Mouse (Mus musculus) brain, embryonic 14.5 days (tissue): ENCODE results near the gene Qk. TPM values are rescaled to one million over a fixed set of nuclear protein-coding genes. Genes with fewer than 3 reads are reported as not detected.

Experiments
- DNase-seq: peaks from one replicate; pipeline ENCODE4 v3.0.0-alpha.2; 2011; ENCODE audit warnings: low read depth
- CTCF ChIP-seq: fragments of 200-500 bp; IDR thresholded peaks from 2 replicates; pipeline ENCODE4 v1.5.1; 2012; ENCODE audit warnings: inconsistent platforms, mild to moderate bottlenecking, moderate library complexity, borderline replicate concordance; ENCODE audit not compliant: insufficient read depth, insufficient read length; ENCODE audit errors: extremely low read depth
- POLR2A ChIP-seq: fragments of 200-500 bp; IDR thresholded peaks from 2 replicates; pipeline ENCODE4 v1.6.1; 2012; ENCODE audit warnings: mild to moderate bottlenecking, inconsistent platforms, borderline replicate concordance; ENCODE audit not compliant: poor library complexity, insufficient read depth, insufficient read length, severe bottlenecking; ENCODE audit errors: extremely low read depth
- polyA plus RNA-seq: library from polyadenylated mRNA; depleted of rRNA; stranded (reverse); fragments of >200 nt; gene quantifications from 2 replicates; pipeline ENCODE4 v1.2.3, GENCODE M21; 2012

Qk gene
- polyA plus RNA-seq, 1 experiment, result 234 TPM

DNA sequence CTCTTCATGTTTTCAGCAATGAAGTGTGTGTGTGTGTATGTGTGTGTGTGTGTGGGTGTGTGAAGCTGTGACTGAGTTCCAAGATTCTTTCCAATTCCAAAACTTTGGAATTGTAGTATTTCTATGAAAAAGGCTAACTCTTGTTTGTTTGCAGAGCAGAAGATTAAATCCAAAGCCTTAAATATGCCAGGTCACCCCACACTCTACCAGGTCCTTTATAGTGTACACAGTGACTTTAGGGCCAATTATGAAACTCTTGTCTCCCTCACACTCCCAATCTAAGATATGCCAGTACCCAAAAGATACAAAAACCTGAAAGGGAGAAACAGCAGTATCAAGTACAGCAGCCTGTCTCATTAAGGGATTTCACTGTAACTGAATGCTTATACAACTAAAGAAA lies 15.7 kb downstream of the Qk start:
- TF ChIP-seq POLR2A (no peak), CTCF (no peak)
- DNase-seq, result no peak

- DNase-seq, result no peak
- TF ChIP-seq CTCF, result no peak
- TF ChIP-seq POLR2A, result no peak
Observed at GRCm38 (mm10) chr17:10300968-10301795, 18.5 kb downstream of the Qk start.

- no peak for DNase-seq
- TF ChIP-seq POLR2A, result no peak
- TF ChIP-seq CTCF, result no peak
Observed at GRCm38 (mm10) chr17:10299396-10299795, 20.3 kb downstream of the Qk start.

- TF ChIP-seq POLR2A (no peak), CTCF (no peak)
- DNase-seq, result no peak
Observed at GRCm38 (mm10) chr17:10292520-10292919, 27.1 kb downstream of the Qk start.

DNA sequence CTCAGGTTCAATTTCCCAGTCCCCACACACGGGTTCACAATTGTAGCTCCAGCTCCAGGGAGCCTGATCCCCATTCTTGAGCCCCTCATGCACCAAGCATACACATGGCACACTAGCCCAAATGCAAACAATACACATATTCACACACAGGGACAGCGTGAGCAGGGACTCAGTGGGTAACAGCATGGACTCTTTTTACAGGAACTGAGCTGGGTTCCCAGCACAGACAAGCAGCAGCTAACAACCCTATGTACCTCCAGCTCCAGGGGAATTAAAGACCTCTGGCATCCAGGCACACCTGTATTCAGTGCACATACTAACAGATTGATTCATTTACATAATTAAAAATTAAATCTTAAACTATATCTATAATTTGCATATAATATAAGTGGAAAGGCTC lies 34.9 kb downstream of the Qk start:
- TF ChIP-seq CTCF, result no peak
- TF ChIP-seq POLR2A, result no peak
- DNase-seq, result no peak

- no peak for DNase-seq
- no peak for TF ChIP-seq CTCF
- TF ChIP-seq POLR2A, result no peak
Observed at GRCm38 (mm10) chr17:10279532-10279931, 40.1 kb downstream of the Qk start.

GRCm38 (mm10) chr17:10269518-10269917 lies 50.1 kb downstream of the Qk start:
- peak; percentile 47 for DNase-seq
- no peak for TF ChIP-seq CTCF
- no peak for TF ChIP-seq POLR2A

- no peak for TF ChIP-seq CTCF
- no peak for TF ChIP-seq POLR2A
Observed at GRCm38 (mm10) chr17:10268468-10268867, 51.2 kb downstream of the Qk start.

DNA sequence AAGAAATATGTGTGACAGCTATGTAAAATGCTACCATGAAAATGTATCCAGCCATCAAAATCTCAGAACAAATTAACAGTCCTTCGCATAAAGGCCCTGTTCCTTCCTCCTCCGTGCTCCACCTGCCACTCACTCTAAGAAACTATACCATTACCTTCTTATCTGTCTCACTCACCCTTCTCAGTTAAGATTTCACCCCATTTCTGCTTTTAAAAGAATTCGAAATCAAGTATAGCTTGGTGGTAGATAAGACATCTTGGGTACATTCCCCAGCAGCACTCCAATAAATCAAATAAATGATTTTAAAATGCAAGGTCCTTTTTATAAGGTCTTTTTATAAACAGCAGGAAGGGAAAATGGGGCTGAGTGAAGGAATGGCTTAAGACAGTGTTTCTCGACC lies 53.4 kb downstream of the Qk start:
- TF ChIP-seq POLR2A, result no peak
- no peak for TF ChIP-seq CTCF
- no peak for DNase-seq

More at GRCm38 (mm10) chr17:10268468-10268867, 51.2 kb downstream of the Qk start:
- DNase-seq, result no peak

GRCm38 (mm10) chr17:10251252-10251958 lies 68.2 kb downstream of the Qk start:
- DNase-seq, result peak; percentile 91
- no peak for TF ChIP-seq CTCF
- TF ChIP-seq POLR2A, result no peak

DNA sequence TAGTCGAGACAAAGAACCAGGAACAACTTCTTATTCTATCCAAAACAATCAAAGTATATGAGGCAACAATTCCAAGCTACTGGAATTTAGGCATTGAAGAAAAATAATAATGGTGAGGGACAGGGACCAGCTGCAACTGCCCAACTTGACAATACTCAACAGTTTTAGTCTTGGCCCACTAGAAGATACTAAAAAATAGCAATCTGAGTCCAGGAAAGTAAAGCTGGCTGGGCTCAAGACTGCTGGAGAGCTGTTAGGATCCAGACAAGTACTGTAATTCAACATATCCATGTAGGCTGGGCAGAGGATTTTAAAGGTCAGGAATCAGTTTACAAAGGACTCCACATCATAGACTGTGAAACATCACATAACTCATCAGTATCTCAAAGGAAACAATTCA lies 79.6 kb downstream of the Qk start:
- TF ChIP-seq CTCF (no peak), POLR2A (no peak)
- no peak for DNase-seq
